Mouse (Mus musculus): ENCODE results near the gene Olfr1369-ps1. TPM values are rescaled to one million over a fixed set of nuclear protein-coding genes. Genes with fewer than 3 reads are reported as not detected.

Gene Olfr1369-ps1
- total and polyA plus RNA-seq, 3 experiments, result 0.13 TPM; not detected in 2

DNA sequence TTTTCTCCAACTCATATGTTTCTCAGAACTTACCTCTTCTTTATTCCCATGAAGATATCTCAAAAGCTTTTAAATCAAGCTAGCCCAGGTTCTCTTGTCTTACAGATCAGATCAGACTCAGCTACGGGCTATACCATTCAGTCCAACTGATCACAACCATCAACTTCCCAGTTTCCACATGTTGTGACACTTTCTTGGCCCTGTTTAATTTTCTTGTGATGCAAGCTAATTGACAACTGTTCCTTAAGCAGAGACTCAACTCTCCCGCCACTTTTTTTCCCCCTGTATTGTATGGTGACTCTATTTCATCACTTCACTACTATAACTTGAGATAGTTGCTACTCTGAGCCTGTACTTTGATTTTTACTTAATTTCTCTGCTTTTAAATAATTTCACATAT lies 50.3 kb downstream of the Olfr1369-ps1 start:
- Histone ChIP-seq H3K4me1 (ENCODE audit: control insufficient read depth in 1 of 2, insufficient read depth in 2 of 2) (peaks cover 0 to 3% of the 10 kb centered on the region in 2 experiments; a peak in 2 of 4 replicates), H3K9me3 (replicated peaks; ENCODE audit: low read length) (no peaks in the 10 kb centered on the region), H3K27ac (ENCODE audit: insufficient read depth, low read depth) (no peak overlapping the region), H3K27me3 (replicated peaks) (peaks cover 26% of the 10 kb centered on the region), H3K4me2 (ENCODE audit: insufficient read depth, low read depth, poor library complexity, severe bottlenecking) (peak overlapping the region; percentile 55), H3K4me3 (replicated peaks in 1 of 3; ENCODE audit: low read depth in 2 of 3, low read length in 2 of 3, poor library complexity in 1 of 3) (peak overlapping the region; percentile 23 to 54 (median 40)), H3K36me3 (replicated peaks in 1 of 2; ENCODE audit: control insufficient read depth in 1 of 2, insufficient read depth in 1 of 2, low read length in 1 of 2) (no peaks in the 10 kb centered on the region), H3K9ac (ENCODE audit: insufficient read depth, low read depth) (no peak overlapping the region; the same call in 1 of the 2 replicates), H3K79me2 (replicated peaks; ENCODE audit: control insufficient read depth, extremely low read depth, insufficient read depth, poor library complexity, severe bottlenecking) (no peaks in the 10 kb centered on the region)
- TF ChIP-seq JUN (IDR thresholded peaks at IDR 0.05; ENCODE audit: insufficient read depth, low read depth, low read length), result no peak
- 0 out of 2 replicates have a peak, but pooled peaks have one; percentile 6 for TF ChIP-seq ZNF384 (IDR thresholded peaks at IDR 0.05; ENCODE audit: low read depth, low read length)
- dilution Hi-C loops (cut with MboI; ENCODE audit: extremely low pct_ligation_motif_present, extremely low pct_unique_long_range_greater_than_20kb, low sequenced_read_pairs) (no loop called here), in situ Hi-C loops (cut with MboI; ENCODE audit: low pct_ligation_motif_present, low pct_unique_long_range_greater_than_20kb, low sequenced_read_pairs) (loop anchor here (5.0 to 25.0 kb wide), 4 partner anchors 166 to 1049 kb away; no protein-coding TSS in a partner anchor)
- no peak for DNase-seq (ENCODE audit: extremely low read depth)

DNA sequence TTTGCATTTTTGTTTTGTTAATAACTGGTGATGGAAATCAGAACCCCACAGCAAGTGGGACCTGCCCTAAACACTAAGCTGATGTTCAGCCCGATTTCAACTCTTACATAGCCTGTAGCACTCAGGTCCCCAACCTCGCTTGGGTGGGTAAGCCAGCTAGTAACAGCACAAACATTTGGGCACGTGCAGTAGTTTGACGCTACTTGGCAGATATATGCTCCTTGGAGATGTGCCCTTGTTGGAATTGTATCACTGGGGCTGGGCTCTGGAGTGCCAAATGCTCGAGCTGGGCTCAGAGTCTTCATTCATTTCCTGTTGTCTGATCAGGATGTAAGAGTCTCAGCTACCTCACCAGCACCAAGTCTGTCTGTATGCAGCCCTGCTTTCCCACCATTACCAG lies 51.3 kb downstream of the Olfr1369-ps1 start:
- TF ChIP-seq NRF1 (IDR thresholded peaks at IDR 0.05; ENCODE audit: low read depth, low read length) (no peak), BHLHE40 (IDR thresholded peaks at IDR 0.05; ENCODE audit: low read depth, low read length) (peak; percentile 30; the same call in 1 of the 2 replicates)
- no peaks in the 10 kb centered on the region for H3K9me3 ChIP-seq (replicated peaks; ENCODE audit: low read length)
- dilution Hi-C loops (cut with MboI; ENCODE audit: extremely low pct_ligation_motif_present, extremely low pct_unique_long_range_greater_than_20kb, low sequenced_read_pairs) (no loop called here), in situ Hi-C loops (cut with MboI; ENCODE audit: low pct_ligation_motif_present, low pct_unique_long_range_greater_than_20kb, low sequenced_read_pairs) (loop anchor here (5.0 to 25.0 kb wide), 4 partner anchors 165 to 1050 kb away; no protein-coding TSS in a partner anchor)
- no peaks in the 10 kb centered on the region for H3K79me2 ChIP-seq (replicated peaks; ENCODE audit: control insufficient read depth, extremely low read depth, insufficient read depth, poor library complexity, severe bottlenecking)
- no peaks in the 10 kb centered on the region for H3K36me3 ChIP-seq (replicated peaks in 1 of 2; ENCODE audit: control insufficient read depth in 1 of 2, insufficient read depth in 1 of 2, low read length in 1 of 2)
- H3K4me1 ChIP-seq (ENCODE audit: control insufficient read depth in 1 of 2, insufficient read depth in 2 of 2), result peaks cover 0 to 3% of the 10 kb centered on the region in 2 experiments; a peak in 2 of 4 replicates
- no peak overlapping the region for H3K9ac ChIP-seq (ENCODE audit: insufficient read depth, low read depth)
- no peak overlapping the region for H3K4me3 ChIP-seq (replicated peaks in 1 of 3; ENCODE audit: low read depth in 2 of 3, low read length in 2 of 3, poor library complexity in 1 of 3)
- peaks cover 26% of the 10 kb centered on the region for H3K27me3 ChIP-seq (replicated peaks)
- H3K4me2 ChIP-seq (ENCODE audit: insufficient read depth, low read depth, poor library complexity, severe bottlenecking), result 0 out of 2 replicates have a peak overlapping the region, but pooled peaks have one; percentile 4
- DNase-seq (ENCODE audit: extremely low read depth), result no peak
- no peak overlapping the region for H3K27ac ChIP-seq (ENCODE audit: insufficient read depth, low read depth)

DNA sequence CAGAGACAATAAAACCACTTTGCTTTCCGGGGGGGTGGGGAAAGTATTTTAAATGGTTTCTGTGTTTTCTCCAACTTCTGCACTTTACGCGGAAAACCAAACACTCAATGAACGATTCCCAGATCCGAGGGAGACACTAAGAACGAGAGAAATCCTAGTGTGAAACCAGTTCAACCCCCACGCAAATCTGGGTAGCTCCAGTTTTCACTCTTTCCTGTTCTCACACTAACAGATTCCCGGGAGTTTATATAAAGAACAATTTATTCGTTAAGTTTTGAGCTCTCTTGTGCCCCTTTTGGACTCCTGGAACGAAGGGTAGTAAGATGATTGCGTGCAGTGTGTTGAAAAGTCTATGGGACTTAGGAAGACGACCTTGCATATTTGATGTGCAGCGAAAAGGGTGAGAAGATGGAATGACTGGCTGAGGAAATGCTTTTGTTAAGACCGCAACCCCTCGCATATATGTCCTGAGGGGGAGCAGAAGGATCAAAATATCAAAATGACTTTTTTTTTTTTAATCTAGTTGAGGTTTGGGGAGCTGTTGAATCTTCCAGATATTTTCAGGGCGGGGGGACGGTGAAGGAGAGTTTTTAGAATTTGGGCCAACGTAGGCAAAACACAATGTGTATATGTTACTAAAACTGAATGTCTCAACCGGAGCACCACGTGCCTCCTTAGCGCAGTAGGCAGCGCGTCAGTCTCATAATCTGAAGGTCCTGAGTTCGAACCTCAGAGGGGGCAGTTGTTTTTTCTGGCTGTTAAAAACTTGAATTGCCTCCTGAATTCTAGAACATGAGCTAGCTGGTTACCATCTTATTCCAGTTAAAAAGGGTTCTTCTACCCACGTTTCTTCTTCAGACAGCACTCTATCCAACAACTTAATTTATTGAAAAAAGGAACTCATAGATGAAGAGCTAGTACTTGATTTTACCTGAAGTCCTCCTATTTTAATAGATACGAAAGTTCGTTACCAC lies 55.9 kb downstream of the Olfr1369-ps1 start:
- H3K27ac ChIP-seq (ENCODE audit: insufficient read depth, low read depth), result no peak overlapping the region
- H3K4me1 ChIP-seq (ENCODE audit: control insufficient read depth in 1 of 2, insufficient read depth in 2 of 2), result peaks cover 6 to 11% of the 10 kb centered on the region in 2 experiments; a peak in 3 of 4 replicates
- peaks cover 19% of the 10 kb centered on the region for H3K27me3 ChIP-seq (replicated peaks)
- peak overlapping the region; percentile 53 to 74 (median 64) for H3K4me3 ChIP-seq (replicated peaks in 1 of 3; ENCODE audit: low read depth in 2 of 3, low read length in 2 of 3, poor library complexity in 1 of 3)
- H3K36me3 ChIP-seq (replicated peaks in 1 of 2; ENCODE audit: control insufficient read depth in 1 of 2, insufficient read depth in 1 of 2, low read length in 1 of 2), result no peaks in the 10 kb centered on the region
- dilution Hi-C loops (cut with MboI; ENCODE audit: extremely low pct_ligation_motif_present, extremely low pct_unique_long_range_greater_than_20kb, low sequenced_read_pairs) (no loop called here), in situ Hi-C loops (cut with MboI; ENCODE audit: low pct_ligation_motif_present, low pct_unique_long_range_greater_than_20kb, low sequenced_read_pairs) (loop anchor here (25.0 kb wide), 3 partner anchors 230 to 1055 kb away; no protein-coding TSS in a partner anchor)
- H3K9me3 ChIP-seq (replicated peaks; ENCODE audit: low read length), result no peaks in the 10 kb centered on the region
- DNase-seq (ENCODE audit: extremely low read depth), result peak; percentile 84
- H3K9ac ChIP-seq (ENCODE audit: insufficient read depth, low read depth), result peak overlapping the region; percentile 47; the same call in 1 of the 2 replicates
- H3K79me2 ChIP-seq (replicated peaks; ENCODE audit: control insufficient read depth, extremely low read depth, insufficient read depth, poor library complexity, severe bottlenecking), result no peaks in the 10 kb centered on the region
- H3K4me2 ChIP-seq (ENCODE audit: insufficient read depth, low read depth, poor library complexity, severe bottlenecking), result peak overlapping the region; percentile 97
- TF ChIP-seq MAFK (IDR thresholded peaks at IDR 0.05; ENCODE audit: insufficient replicate concordance, low read length) (peak; percentile 98), CTCF (conservative IDR thresholded peaks at IDR 0.05 in 1 of 2, IDR thresholded peaks at IDR 0.05 in 1 of 2; ENCODE audit: low read depth in 2 of 2, low read length in 2 of 2) (no peak), MYC (IDR thresholded peaks at IDR 0.05; ENCODE audit: low read depth, low read length) (peak; percentile 90), NRF1 (IDR thresholded peaks at IDR 0.05; ENCODE audit: low read depth, low read length) (peak; percentile 64; the same call in 1 of the 2 replicates), CHD2 (IDR thresholded peaks at IDR 0.05; ENCODE audit: low read length) (no peak), BHLHE40 (IDR thresholded peaks at IDR 0.05; ENCODE audit: low read depth, low read length) (peak; percentile 60), SIN3A (IDR thresholded peaks at IDR 0.05; ENCODE audit: low read length) (peak; percentile 81), IRF4 (IDR thresholded peaks at IDR 0.05; ENCODE audit: low read depth, low read length) (peak; percentile 43; the same call in 1 of the 2 replicates), NELFE (IDR thresholded peaks at IDR 0.05; ENCODE audit: low read depth, low read length) (no peak), MAX (IDR thresholded peaks at IDR 0.05; ENCODE audit: low read length) (peak; percentile 90), EP300 (IDR thresholded peaks at IDR 0.05; ENCODE audit: low read length) (no peak), ZMIZ1 (IDR thresholded peaks at IDR 0.05; ENCODE audit: low read depth, low read length) (no peak), ETS1 (conservative IDR thresholded peaks at IDR 0.05; ENCODE audit: low read depth, low read length) (no peak), E2F4 (IDR thresholded peaks at IDR 0.05; ENCODE audit: insufficient replicate concordance, low read depth, low read length) (peak; percentile 63; the same call in 1 of the 2 replicates), UBTF (IDR thresholded peaks at IDR 0.05; ENCODE audit: low read depth, low read length) (no peak), MXI1 (IDR thresholded peaks at IDR 0.05; ENCODE audit: low read depth, low read length) (peak; percentile 84), MEF2A (IDR thresholded peaks at IDR 0.05; ENCODE audit: borderline replicate concordance, low read depth, low read length) (peak; percentile 32; the same call in 1 of the 2 replicates), GABPA (IDR thresholded peaks at IDR 0.05; ENCODE audit: insufficient replicate concordance, low read depth, low read length) (no peak), SMC3 (IDR thresholded peaks at IDR 0.05; ENCODE audit: low read depth, low read length) (no peak)
